Mouse (Mus musculus) right cerebral cortex, adult 18-20 months (tissue): Measurements from ENCODE around the gene Bcat2.
"Not testable (repeated sequence)": the region's sequence is repeated elsewhere in the genome, so short reads cannot be mapped to it uniquely, and the experiment has no call there.

Experiments
- DNase-seq: peaks from one replicate; pipeline ENCODE4 v3.0.0; 2022; ENCODE audit warnings: mixed read lengths

Gene Bcat2

DNA sequence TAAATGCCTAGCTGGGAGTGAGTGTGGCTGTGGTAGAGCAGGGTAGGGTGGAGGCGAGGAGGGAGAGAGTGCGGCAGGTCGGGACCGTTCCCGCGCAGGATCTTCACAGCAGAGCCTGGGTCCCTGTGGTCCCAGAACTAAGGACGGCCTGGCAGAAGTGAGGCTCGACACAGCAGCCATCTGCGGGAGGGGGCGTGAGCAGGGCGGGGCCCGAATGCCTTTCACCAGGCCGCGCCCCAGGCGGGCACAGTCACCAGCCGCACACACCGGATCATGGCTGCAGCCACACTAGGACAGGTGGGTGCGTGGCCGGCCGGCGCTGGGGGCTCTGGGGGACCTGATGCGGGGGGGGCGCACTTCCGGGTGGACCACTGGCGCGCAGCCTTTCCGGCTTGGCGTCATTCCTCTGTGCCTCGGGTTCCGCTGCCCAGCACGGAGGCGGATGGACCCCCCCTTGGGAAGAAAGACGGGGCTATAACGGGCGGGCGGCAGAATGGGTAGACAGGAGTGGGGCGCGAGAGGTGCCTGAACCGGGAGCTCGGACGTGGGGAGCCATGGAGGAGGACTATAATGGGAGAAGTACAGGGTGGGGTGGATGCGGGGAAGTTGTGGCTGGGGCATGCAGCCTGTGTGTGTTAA is at the start of gene Bcat2:
Bcat2 (plus strand) TSS at position 51 of the 639 bp plus-strand sequence.
- peak; percentile 73 for DNase-seq

DNA sequence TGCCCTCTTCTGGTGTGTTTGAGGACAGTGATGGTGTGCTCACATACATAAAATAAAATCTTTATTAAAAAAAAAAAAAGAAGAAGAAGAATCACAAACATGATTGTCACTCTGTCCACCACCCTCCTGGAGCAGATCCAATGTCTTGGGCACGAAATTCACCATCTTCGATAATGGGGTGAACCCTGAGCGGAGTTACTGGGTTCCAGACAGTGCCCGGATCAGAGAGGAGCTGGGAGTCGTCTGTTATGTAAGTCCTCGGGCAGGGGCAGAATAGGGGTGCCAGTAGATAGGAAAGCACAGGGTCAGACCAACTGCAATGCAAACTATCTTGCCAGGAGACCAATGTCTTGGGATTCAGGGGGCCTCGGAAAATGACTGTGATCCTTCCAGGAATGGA is 49.3 kb upstream of the Bcat2 start:
- DNase-seq, result no peak

DNA sequence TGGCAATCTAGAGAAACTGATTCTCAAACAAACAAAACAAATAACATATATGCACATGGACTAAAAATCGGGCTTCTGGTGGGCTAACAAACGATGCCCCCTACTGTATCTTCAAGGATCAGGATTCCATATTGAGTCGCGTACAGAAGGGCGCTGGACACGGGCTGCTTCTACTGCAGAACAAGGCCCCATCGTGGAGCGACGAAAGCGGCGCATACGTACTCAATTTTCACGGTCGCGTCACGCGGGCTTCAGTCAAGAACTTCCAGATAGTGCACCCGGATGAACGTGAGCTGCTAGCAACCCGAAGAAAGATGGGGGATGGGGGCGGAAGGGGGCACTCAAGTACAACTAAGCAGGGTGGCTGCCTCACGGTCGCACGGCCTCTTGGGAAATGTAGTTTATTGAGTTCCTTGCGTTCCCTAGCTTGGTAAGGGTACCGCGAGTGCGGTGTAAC is 48.2 kb upstream of the Bcat2 start:
- peak; percentile 93 for DNase-seq

GRCm38 (mm10) chr7:45522194-45522752 is 47.7 kb upstream of the Bcat2 start:
- DNase-seq, result no peak

GRCm38 (mm10) chr7:45522957-45523676 is 46.8 kb upstream of the Bcat2 start:
- no peak for DNase-seq

DNA sequence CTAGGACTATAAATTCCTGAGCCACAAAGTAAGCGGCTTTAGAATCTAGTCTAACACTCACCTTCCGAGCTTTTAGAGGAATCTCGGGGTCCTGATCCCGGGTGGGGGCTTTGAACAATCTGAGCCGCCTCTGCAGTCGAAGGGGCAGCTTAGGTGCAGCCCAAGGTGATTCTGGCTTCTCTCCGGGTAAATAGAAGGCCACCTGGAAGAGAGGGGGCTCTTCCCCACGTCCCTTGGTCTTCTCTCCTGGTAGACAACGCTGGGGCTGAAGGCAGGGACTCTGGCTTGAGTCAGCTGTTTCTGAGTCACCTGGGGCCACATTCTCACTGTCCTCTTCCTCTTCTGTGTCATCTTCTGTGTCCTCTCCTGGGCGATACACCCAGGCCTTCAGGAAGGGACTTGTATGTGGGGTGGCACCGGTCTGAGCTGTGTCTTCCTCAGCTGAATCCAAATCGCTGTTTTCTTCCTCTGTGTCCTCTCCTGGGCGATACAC is 46.2 kb upstream of the Bcat2 start:
- no peak for DNase-seq

DNA sequence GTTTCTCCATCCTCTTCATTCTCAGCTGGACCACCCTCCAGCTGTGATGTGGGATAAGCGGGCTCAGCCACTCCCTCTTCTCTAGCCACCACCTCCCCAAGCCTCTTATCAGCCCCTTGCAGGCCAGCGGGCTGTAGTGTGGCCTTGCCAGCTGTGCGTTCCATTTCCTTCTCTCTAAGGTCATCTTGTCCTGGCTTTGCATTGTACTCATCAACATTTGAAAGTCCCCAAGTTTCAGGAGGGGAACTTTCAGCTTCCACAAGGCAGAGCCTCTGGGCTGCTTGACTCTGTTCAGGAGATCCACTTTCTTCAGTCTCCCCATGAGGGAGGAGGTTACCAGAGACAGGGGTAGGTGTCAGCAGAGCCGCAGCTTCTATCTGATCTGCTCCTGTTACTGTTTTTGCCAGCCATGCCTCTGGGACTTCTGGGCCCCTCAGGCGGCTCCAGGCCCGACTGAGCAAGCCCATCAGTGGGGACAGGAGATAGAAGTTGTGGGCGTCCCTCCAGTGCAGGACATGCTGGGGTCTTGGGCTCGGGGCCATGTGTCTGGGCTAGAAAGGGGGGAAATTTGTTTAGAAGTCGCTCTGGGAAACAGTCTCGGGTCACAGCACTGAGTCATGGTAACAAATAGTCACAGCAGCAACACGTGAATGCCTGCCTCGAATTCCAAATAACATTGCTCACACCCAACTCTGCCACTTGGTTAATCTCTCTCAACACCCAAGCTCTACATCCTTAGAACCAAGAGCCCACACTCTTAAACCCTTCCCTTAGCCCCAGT is 44.9 kb upstream of the Bcat2 start:
- no peak for DNase-seq

DNA sequence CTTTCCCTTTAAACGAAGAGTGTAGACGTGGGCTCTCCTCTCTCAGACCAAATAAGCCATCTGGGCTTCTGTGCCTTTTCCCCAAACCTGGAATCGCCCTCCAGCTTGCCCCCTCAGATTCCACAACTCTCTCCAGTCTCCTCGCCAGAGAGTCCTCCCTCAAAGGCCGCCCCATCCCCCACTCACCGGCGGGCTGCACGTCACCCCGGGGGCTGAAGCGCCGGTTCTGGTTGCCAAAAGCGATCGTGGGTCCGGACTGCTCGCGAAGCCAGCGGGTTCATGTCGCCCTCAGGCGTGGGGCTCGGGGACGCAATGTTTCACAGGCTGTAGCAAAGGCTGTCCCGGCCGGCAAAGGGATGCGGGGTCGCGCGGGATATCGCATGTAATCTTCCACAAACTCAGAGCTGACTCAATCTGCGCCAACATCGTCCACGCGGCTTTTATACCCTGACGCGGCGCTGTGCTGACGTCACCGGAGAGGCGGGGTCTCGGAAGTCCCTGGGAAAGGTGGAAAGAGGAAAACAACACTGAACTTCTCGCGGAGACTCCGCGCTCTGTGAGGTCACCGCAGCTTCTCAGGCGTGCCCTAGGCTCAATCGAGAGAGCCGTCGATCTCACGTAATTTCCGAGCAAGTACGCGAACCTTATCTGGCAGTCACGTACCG is 44.0 kb upstream of the Bcat2 start, which contains the start of the genes Ppp1r15a and Plekha4:
Ppp1r15a (minus strand) TSS at position 460 of the 665 bp plus-strand sequence.
Plekha4 (plus strand) TSS at position 522 of the 665 bp plus-strand sequence.
- peak; percentile 93 for DNase-seq

DNA sequence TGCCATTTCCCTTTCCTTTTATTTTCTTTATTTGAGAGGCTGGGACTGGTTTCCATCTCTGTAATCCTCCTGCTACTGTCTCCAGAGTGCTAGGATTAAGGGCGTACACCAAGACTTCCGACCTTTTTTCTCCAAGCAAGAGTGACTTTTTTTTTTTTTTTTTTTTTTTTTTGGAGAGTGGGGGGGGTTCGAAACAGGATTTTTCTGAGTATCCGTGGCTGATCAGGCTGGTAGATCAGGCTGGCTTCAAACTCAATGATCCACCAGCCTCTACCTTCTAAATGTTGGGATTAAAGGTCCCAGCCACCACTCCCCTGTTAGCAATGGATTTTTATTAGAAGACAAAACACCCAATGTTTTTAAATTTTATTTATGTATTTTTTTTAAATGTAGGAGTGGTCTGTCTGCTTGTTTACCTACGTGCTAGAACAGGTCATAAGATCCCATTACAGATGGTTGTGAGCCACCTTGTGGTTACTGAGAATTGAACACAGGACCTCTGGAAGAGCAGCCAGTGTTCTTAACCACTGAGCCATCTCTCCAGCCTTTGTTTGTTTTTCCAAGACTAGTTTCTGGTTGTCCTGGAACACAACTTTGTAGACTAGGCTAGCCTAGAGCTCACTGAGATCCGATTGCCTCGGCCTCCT is 43.4 kb upstream of the Bcat2 start:
- DNase-seq, result no peak

DNA sequence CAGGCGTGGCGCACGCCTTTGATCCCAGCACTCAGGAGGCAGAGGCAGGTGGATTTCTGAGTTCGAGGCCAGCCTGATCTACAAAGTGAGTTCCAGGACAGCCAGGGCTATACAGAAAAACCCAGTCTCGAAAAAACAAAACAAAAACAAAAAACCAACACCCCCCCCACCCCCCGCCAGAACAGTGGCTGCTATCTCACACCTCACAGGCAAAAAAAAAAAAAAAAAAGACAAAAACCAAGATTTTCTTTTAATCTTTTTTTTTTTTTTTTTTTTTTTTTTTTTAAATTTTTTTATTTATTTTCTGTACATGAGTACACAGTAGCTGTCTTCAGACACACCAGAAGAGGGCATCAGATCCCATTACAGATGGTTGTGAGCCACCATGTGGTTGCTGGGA is 42.8 kb upstream of the Bcat2 start:
- not testable (repeated sequence) for DNase-seq

- no peak for DNase-seq
Measured at GRCm38 (mm10) chr7:45529461-45529860, 40.5 kb upstream of the Bcat2 start.

DNA sequence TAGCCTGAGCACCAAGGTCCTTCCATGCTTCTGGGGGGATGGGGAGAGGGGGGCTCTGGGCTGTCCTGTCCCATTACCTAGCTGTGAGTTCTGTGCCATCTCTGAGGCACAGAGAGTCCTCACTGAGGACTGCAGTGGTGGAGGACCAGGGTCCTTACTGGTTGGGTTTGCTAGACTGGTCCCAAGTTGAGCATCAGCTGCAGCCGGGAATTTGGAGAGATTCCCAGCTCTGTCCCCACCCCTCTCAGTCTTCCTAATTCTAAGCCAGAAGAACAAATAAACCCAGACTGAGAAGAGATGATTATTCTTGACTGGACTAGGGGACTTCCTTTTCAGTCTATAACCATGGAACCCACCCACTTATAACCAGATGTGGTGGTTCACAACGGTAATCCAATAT is 39.3 kb upstream of the Bcat2 start:
- DNase-seq, result no peak

GRCm38 (mm10) chr7:45535676-45536075 is 34.3 kb upstream of the Bcat2 start:
- no peak for DNase-seq

DNA sequence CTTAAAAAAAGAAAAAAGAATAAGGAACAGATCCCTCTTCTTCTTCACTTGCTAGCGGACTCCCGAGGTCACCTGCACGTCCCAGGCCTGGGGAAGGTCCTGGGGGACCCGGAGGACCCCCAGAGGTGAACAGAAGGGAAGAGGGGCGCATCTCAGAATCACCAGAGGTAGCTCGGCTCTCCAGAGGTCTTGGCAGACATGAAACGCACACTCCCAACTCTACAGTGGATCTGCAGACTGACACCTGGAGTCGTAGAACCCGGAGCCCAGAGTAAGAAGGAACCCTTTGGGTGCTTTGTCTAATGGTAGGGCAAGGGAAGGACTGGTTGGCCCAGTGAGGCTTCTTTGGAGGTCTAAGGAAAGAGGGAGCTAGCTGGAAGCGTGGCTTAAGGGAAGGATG is 32.4 kb upstream of the Bcat2 start:
- no peak for DNase-seq

DNA sequence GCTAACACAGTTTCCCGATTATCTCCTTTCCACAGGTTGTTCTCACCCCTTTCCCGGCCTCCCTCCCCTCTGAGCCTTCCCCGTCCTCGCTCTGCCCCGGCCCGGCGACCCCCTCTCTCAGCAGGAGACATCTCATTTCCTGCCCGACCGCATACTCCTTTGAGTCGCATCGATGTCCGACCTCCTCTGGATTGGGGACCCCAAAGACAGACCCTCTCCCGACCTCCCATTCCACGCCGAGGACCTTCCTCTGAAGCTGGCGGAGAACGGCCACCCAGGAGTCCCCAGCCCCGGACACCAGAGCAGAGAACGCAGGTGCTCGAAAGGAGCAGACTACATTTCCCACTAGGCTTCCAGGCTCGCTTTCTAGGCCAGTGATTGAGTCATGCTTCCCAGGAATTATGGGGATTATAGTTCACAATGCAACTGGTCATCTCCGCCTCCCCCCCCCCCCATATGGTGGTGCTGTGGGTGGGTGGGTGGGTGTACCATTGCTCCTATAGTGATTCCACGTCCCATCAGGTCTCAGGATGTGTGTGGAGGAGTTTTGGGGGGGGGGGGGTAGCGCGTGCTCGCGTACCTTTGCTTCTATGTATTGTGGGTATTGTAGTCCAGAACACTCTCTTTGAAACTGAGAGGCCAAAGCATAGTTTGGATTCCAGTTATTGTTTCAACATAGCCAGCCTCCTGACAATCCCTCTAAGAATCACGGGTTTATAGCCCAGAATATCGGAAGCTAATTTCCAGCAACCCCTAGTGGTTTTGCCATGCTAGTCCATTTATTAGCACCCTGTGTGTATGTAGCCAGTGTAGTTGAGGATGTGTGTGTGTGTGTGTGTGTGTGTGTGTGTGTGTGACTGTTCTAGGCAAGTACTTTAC is 31.6 kb upstream of the Bcat2 start:
- DNase-seq, result peak; percentile 74

- DNase-seq, result no peak
Measured at GRCm38 (mm10) chr7:45539095-45539494, 30.9 kb upstream of the Bcat2 start.

GRCm38 (mm10) chr7:45540213-45540612 is 29.7 kb upstream of the Bcat2 start:
- no peak for DNase-seq

DNA sequence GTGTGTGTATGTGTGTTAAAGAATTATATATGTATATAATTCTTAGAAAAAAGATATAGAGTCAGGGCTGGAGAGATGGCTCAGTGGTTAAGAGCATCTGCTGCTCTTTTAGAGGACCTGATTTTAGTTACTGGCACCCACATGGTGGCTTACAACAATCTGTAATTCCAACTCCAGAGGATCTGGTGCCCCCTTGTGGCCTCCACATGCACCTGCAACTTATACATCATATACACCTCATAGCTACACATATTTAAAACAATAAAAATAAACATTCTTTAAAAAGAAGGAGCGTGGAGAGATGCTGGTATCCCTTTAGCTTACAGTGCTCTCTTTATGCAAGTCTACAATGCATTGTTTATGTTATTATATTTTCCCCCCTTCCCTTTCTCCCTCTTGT is 25.4 kb upstream of the Bcat2 start:
- no peak for DNase-seq

GRCm38 (mm10) chr7:45549641-45550436 is 20.1 kb upstream of the Bcat2 start:
- DNase-seq, result no peak
